Mouse (Mus musculus): ENCODE results near the gene Cdkal1. TPM values are rescaled to one million over a fixed set of nuclear protein-coding genes. Genes with fewer than 3 reads are reported as not detected.

The Cdkal1 gene
- polyA plus RNA-seq, 1 experiment = 6.5 TPM

- TF ChIP-seq CTCF (IDR thresholded peaks at IDR 0.05; ENCODE audit: extremely low read depth, insufficient read depth, low read length) = no peak
- no peak for TF ChIP-seq POLR2A (IDR thresholded peaks at IDR 0.05; ENCODE audit: extremely low read depth, insufficient read depth, low read length)
- Histone ChIP-seq H3K4me1 (ENCODE audit: control insufficient read depth, insufficient read depth, low read length) (no peaks in the 10 kb centered on the region), H3K27ac (ENCODE audit: insufficient read depth, low read length) (no peak overlapping the region), H3K4me3 (ENCODE audit: insufficient read depth, low read length) (no peak overlapping the region)
These were observed 651.6 kb downstream of the Cdkal1 start for GRCm38 (mm10) chr13:29203856-29204255.

GRCm38 (mm10) chr13:29203426-29203825 lies 652.0 kb downstream of the Cdkal1 start:
- Histone ChIP-seq H3K4me1 (ENCODE audit: control insufficient read depth, insufficient read depth, low read length) (no peaks in the 10 kb centered on the region), H3K27ac (ENCODE audit: insufficient read depth, low read length) (no peak overlapping the region), H3K4me3 (ENCODE audit: insufficient read depth, low read length) (no peak overlapping the region)
- TF ChIP-seq CTCF (IDR thresholded peaks at IDR 0.05; ENCODE audit: extremely low read depth, insufficient read depth, low read length) (no peak), POLR2A (IDR thresholded peaks at IDR 0.05; ENCODE audit: extremely low read depth, insufficient read depth, low read length) (no peak)

GRCm38 (mm10) chr13:29202562-29202961 lies 652.9 kb downstream of the Cdkal1 start:
- Histone ChIP-seq H3K4me1 (ENCODE audit: control insufficient read depth, insufficient read depth, low read length) (no peaks in the 10 kb centered on the region), H3K27ac (ENCODE audit: insufficient read depth, low read length) (no peak overlapping the region), H3K4me3 (ENCODE audit: insufficient read depth, low read length) (no peak overlapping the region)
- TF ChIP-seq POLR2A (IDR thresholded peaks at IDR 0.05; ENCODE audit: extremely low read depth, insufficient read depth, low read length) (no peak), CTCF (IDR thresholded peaks at IDR 0.05; ENCODE audit: extremely low read depth, insufficient read depth, low read length) (no peak)

GRCm38 (mm10) chr13:29199679-29200078 lies 655.8 kb downstream of the Cdkal1 start:
- no peaks in the 10 kb centered on the region; the same call in 1 of the 2 replicates for H3K4me1 ChIP-seq (ENCODE audit: control insufficient read depth, insufficient read depth, low read length)
- no peak overlapping the region for H3K4me3 ChIP-seq (ENCODE audit: insufficient read depth, low read length)
- no peak overlapping the region for H3K27ac ChIP-seq (ENCODE audit: insufficient read depth, low read length)
- TF ChIP-seq CTCF (IDR thresholded peaks at IDR 0.05; ENCODE audit: extremely low read depth, insufficient read depth, low read length) (no peak), POLR2A (IDR thresholded peaks at IDR 0.05; ENCODE audit: extremely low read depth, insufficient read depth, low read length) (no peak)

GRCm38 (mm10) chr13:29196798-29197498 lies 658.5 kb downstream of the Cdkal1 start:
- TF ChIP-seq CTCF (IDR thresholded peaks at IDR 0.05; ENCODE audit: extremely low read depth, insufficient read depth, low read length) (no peak), POLR2A (IDR thresholded peaks at IDR 0.05; ENCODE audit: extremely low read depth, insufficient read depth, low read length) (no peak)
- Histone ChIP-seq H3K4me3 (ENCODE audit: insufficient read depth, low read length) (no peak overlapping the region), H3K27ac (ENCODE audit: insufficient read depth, low read length) (no peak overlapping the region), H3K4me1 (ENCODE audit: control insufficient read depth, insufficient read depth, low read length) (no peaks in the 10 kb centered on the region; the same call in 1 of the 2 replicates)

- Histone ChIP-seq H3K4me3 (ENCODE audit: insufficient read depth, low read length) (no peak overlapping the region), H3K4me1 (ENCODE audit: control insufficient read depth, insufficient read depth, low read length) (no peaks in the 10 kb centered on the region; the same call in 1 of the 2 replicates), H3K27ac (ENCODE audit: insufficient read depth, low read length) (no peak overlapping the region)
- no peak for TF ChIP-seq POLR2A (IDR thresholded peaks at IDR 0.05; ENCODE audit: extremely low read depth, insufficient read depth, low read length)
- TF ChIP-seq CTCF (IDR thresholded peaks at IDR 0.05; ENCODE audit: extremely low read depth, insufficient read depth, low read length) = no peak
These were observed 659.8 kb downstream of the Cdkal1 start for GRCm38 (mm10) chr13:29195722-29196121.

- Histone ChIP-seq H3K27ac (ENCODE audit: insufficient read depth, low read length) (no peak overlapping the region), H3K4me3 (ENCODE audit: insufficient read depth, low read length) (no peak overlapping the region), H3K4me1 (ENCODE audit: control insufficient read depth, insufficient read depth, low read length) (no peaks in the 10 kb centered on the region; the same call in 1 of the 2 replicates)
- TF ChIP-seq CTCF (IDR thresholded peaks at IDR 0.05; ENCODE audit: extremely low read depth, insufficient read depth, low read length) (no peak), POLR2A (IDR thresholded peaks at IDR 0.05; ENCODE audit: extremely low read depth, insufficient read depth, low read length) (no peak)
These were observed 660.5 kb downstream of the Cdkal1 start for GRCm38 (mm10) chr13:29194946-29195345.

- TF ChIP-seq POLR2A (IDR thresholded peaks at IDR 0.05; ENCODE audit: extremely low read depth, insufficient read depth, low read length) = no peak
- TF ChIP-seq CTCF (IDR thresholded peaks at IDR 0.05; ENCODE audit: extremely low read depth, insufficient read depth, low read length) = no peak
- no peaks in the 10 kb centered on the region; the same call in 1 of the 2 replicates for H3K4me1 ChIP-seq (ENCODE audit: control insufficient read depth, insufficient read depth, low read length)
- no peak overlapping the region for H3K27ac ChIP-seq (ENCODE audit: insufficient read depth, low read length)
- H3K4me3 ChIP-seq (ENCODE audit: insufficient read depth, low read length) = no peak overlapping the region
These were observed 662.8 kb downstream of the Cdkal1 start for GRCm38 (mm10) chr13:29192697-29193096.

GRCm38 (mm10) chr13:29190548-29190947 lies 664.9 kb downstream of the Cdkal1 start:
- TF ChIP-seq CTCF (IDR thresholded peaks at IDR 0.05; ENCODE audit: extremely low read depth, insufficient read depth, low read length) (no peak), POLR2A (IDR thresholded peaks at IDR 0.05; ENCODE audit: extremely low read depth, insufficient read depth, low read length) (no peak)
- H3K4me3 ChIP-seq (ENCODE audit: insufficient read depth, low read length) = no peak overlapping the region
- no peaks in the 10 kb centered on the region for H3K4me1 ChIP-seq (ENCODE audit: control insufficient read depth, insufficient read depth, low read length)
- no peak overlapping the region for H3K27ac ChIP-seq (ENCODE audit: insufficient read depth, low read length)

GRCm38 (mm10) chr13:29186748-29187147 lies 668.7 kb downstream of the Cdkal1 start:
- no peak for TF ChIP-seq POLR2A (IDR thresholded peaks at IDR 0.05; ENCODE audit: extremely low read depth, insufficient read depth, low read length)
- no peak for TF ChIP-seq CTCF (IDR thresholded peaks at IDR 0.05; ENCODE audit: extremely low read depth, insufficient read depth, low read length)
- no peak overlapping the region for H3K27ac ChIP-seq (ENCODE audit: insufficient read depth, low read length)
- H3K4me3 ChIP-seq (ENCODE audit: insufficient read depth, low read length) = no peak overlapping the region
- no peaks in the 10 kb centered on the region for H3K4me1 ChIP-seq (ENCODE audit: control insufficient read depth, insufficient read depth, low read length)
